Mouse (Mus musculus) bone marrow, adult 2 months (tissue): ENCODE data around the gene Mpp1.
"Not testable (repeated sequence)": the region's sequence is repeated elsewhere in the genome, so short reads cannot be mapped to it uniquely, and the experiment has no call there.

Experiments used
- CTCF ChIP-seq: fragments of 200-500 bp; IDR thresholded peaks from 2 replicates; pipeline ENCODE4 v1.5.1; 2011; ENCODE audit warnings: low read length, control low read depth; ENCODE audit not compliant: control insufficient read depth, insufficient read depth
- POLR2A ChIP-seq: fragments of 200-500 bp; IDR thresholded peaks from 2 replicates; pipeline ENCODE4 v1.6.1; 2011; ENCODE audit warnings: low read depth, mild to moderate bottlenecking, control low read depth, low read length, borderline replicate concordance; ENCODE audit not compliant: control insufficient read depth

GRCm38 (mm10) chrX:75143124-75143555, 12.3 kb upstream of the Mpp1 start:
- not testable (repeated sequence) for TF ChIP-seq CTCF, POLR2A
